Mouse (Mus musculus) G1E (cell line): ENCODE data around the gene Zfp84.

Experiments
- CTCF ChIP-seq: IDR thresholded peaks from 2 replicates; pipeline ENCODE4 v1.5.1; 2012; ENCODE audit warnings: low read depth, low read length, inconsistent platforms, mixed read lengths
- GATA1 ChIP-seq: IDR thresholded peaks from 2 replicates; pipeline ENCODE4 v1.6.1; 2012; ENCODE audit warnings: borderline replicate concordance, low read length, inconsistent platforms, mixed read lengths
- GATA2 ChIP-seq: IDR thresholded peaks from 2 replicates; pipeline ENCODE4 v1.6.1; 2012; ENCODE audit warnings: low read depth, low read length, inconsistent platforms, borderline replicate concordance

GRCm38 (mm10) chr7:29812244-29812643 lies 43.9 kb downstream of the Zfp84 start:
- TF ChIP-seq GATA1: no peak
- no peak for TF ChIP-seq CTCF
- no peak for TF ChIP-seq GATA2
